8 mouse cellular contexts compared by ENCODE assay signal in the genomic region with DNA sequence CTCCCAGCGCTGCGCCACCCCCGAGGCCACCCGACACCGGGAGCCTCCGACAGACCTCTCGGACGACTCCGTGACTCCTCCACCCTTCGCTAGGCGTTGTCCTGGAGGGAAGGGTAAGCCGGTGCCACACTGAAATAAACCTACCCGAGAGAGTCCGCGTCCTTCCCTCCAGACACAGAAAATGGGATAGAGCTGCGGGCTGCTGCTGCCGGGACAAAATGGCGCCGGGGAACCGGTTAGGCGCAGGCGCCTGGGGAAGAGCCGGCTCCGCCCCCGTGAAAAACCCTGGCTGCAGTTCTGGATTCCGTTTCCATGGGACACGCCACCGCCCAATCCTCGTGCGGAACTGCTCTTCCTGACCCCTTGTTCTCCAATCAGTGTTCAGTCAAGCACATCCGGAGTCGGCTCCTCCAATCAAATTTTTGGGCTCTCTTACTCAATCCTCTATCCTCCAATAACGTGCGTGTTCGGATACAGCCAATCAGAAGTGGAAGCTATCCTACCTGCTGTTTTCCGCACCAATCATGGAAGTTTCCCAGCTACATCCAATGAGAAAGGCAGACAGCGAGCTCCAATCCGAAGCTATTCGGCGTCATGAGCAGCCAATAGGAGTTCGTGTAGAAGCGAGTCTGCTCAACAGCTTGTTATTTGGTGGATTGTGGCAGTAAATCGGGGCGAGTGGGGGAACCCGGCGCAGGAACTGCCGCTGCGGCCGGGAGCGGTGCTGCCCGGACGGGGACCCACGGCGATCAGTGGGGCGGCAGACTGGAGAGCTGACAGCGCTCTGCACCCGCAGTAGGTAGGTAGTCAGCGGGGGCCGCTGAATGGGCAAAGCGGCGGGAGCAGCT. TPM values are rescaled to one million over a fixed set of nuclear protein-coding genes. Genes with fewer than 3 reads are reported as not detected.
DNase-seq lines count a peak whose midpoint lies in the region; ATAC-seq and TF ChIP-seq lines count a peak whose summit lies in the region.

A gene (plus strand): TSS at position 628 of the 848 bp plus-strand sequence.

- peak within 1 kb of the TSS; percentile 88 for H3K9ac ChIP-seq in lung, postnatal 0 days (replicated peaks; ENCODE audit: low read depth)

- no peaks in the 10 kb centered on the region for H3K9me3 ChIP-seq in hindbrain, embryonic 10.5 days
- no peaks in the 10 kb centered on the region for H3K9me3 ChIP-seq in lung, postnatal 0 days (ENCODE audit: low read length)

- H3K4me2 ChIP-seq in lung, postnatal 0 days (replicated peaks; ENCODE audit: low read depth, low read length), result peak within 1 kb of the TSS; percentile 73

- peaks cover 30% of the 10 kb centered on the region for H3K4me1 ChIP-seq in hindbrain, embryonic 10.5 days (replicated peaks)
- H3K4me1 ChIP-seq in lung, postnatal 0 days (ENCODE audit: insufficient read depth, low read depth, low read length), result peaks cover 4% of the 10 kb centered on the region

- WGBS in hindbrain, embryonic 10.5 days, result under 1% methylated on average over 61 of the region's 61 CpGs
- WGBS in lung, postnatal 0 days, result under 1% methylated on average over 56 of the region's 61 CpGs

- H3K36me3 ChIP-seq in hindbrain, embryonic 10.5 days, result peaks cover 45% of the 10 kb centered on the region
- peaks cover 10% of the 10 kb centered on the region; the same call in 1 of the 2 replicates for H3K36me3 ChIP-seq in lung, postnatal 0 days (ENCODE audit: insufficient read depth, low read length)

- H3K4me3 ChIP-seq in hindbrain, embryonic 10.5 days, result peak within 1 kb of the TSS; percentile 91
- H3K4me3 ChIP-seq in lung, postnatal 0 days (ENCODE audit: low read depth, low read length), result peak within 1 kb of the TSS; percentile 97

- peak; percentile 98 for TF ChIP-seq EP300 in lung, postnatal 0 days (IDR thresholded peaks at IDR 0.05)

- no peak for TF ChIP-seq CTCF in lung, postnatal 0 days (IDR thresholded peaks at IDR 0.05)

- ATAC-seq in frontal cortex, adult (ENCODE audit: low TSS enrichment), result peak; percentile 97
- ATAC-seq in lung, postnatal 0 days, result peak; percentile 97

- peak within 1 kb of the TSS; percentile 97 for H3K27ac ChIP-seq in hindbrain, embryonic 10.5 days
- peak within 1 kb of the TSS; percentile 99 for H3K27ac ChIP-seq in lung, postnatal 0 days (ENCODE audit: low read length)

- no peaks in the 10 kb centered on the region for H3K27me3 ChIP-seq in hindbrain, embryonic 10.5 days (ENCODE audit: insufficient read depth, poor library complexity, severe bottlenecking)
- H3K27me3 ChIP-seq in lung, postnatal 0 days (replicated peaks; ENCODE audit: insufficient read depth, low read length), result no peaks in the 10 kb centered on the region

- peak; percentile 100 for DNase-seq in MN1 (ENCODE audit: low spot score)
- peak; percentile 100 for DNase-seq in cerebellum, adult 9-10 months
- DNase-seq in hindbrain, embryonic 10.5 days (ENCODE audit: low spot score), result peak; percentile 97
- DNase-seq in layer of hippocampus, adult 9-11 months, result peak; percentile 100
- DNase-seq in lung, postnatal 0 days (ENCODE audit: low spot score), result peak; percentile 100
- DNase-seq in ovary, postnatal 14 days (ENCODE audit: low spot score), result peak; percentile 88
- DNase-seq in thymus, postnatal 14 days, result peak; percentile 96

RNA-seq across cellular contexts. Expression of the gene that starts here (rescaled TPM):
- polyA plus RNA-seq in hindbrain, embryonic 10.5 days (2016; fragmentation: Nextera tagmentation; extraction: Ambion mirVana), result 21.6 and 27.5 TPM in 2 replicates
- 42.9 and 45.1 TPM in 2 replicates for polyA plus RNA-seq in lung, postnatal 0 days (2015; fragmentation: Nextera tagmentation; extraction: Ambion mirVana)

Comparison
In these comparisons a context has a peak if more than half of its experiments do, and no peak if none do; other contexts are left out.
1. Peak in every context shown above with its lines: DNase-seq, ATAC-seq, H3K4me3 ChIP-seq and H3K27ac ChIP-seq.